In genomic region chr8:70593173-70593572, GRCm38 (mm10) we compare ENCODE assay signal across 8 mouse cellular contexts. TPM values are rescaled to one million over a fixed set of nuclear protein-coding genes. Genes with fewer than 3 reads are reported as not detected.
DNase-seq lines count a peak whose midpoint lies in the region; ATAC-seq lines count a peak whose summit lies in the region.

No protein-coding gene starts in this region.

- H3K36me3 ChIP-seq in megakaryocyte, embryonic 14.5 days (replicated peaks; ENCODE audit: low read length), result peaks cover 84% of the 10 kb centered on the region
- H3K36me3 ChIP-seq in heart, embryonic 15.5 days, result peaks cover 27% of the 10 kb centered on the region; the same call in 1 of the 2 replicates
- peaks cover 35% of the 10 kb centered on the region for H3K36me3 ChIP-seq in liver, embryonic 11.5 days (ENCODE audit: control insufficient read depth, insufficient read depth, low read length)
- H3K36me3 ChIP-seq in neural tube, embryonic 13.5 days, result peaks cover 56% of the 10 kb centered on the region

- H3K4me3 ChIP-seq in megakaryocyte, embryonic 14.5 days (replicated peaks), result peak overlapping the region; percentile 95
- peak overlapping the region; percentile 58; the same call in 1 of the 2 replicates for H3K4me3 ChIP-seq in heart, embryonic 15.5 days
- H3K4me3 ChIP-seq in liver, embryonic 11.5 days (ENCODE audit: low read depth, low read length), result peak overlapping the region; percentile 62
- H3K4me3 ChIP-seq in neural tube, embryonic 13.5 days, result peak overlapping the region; percentile 67

- H3K27ac ChIP-seq in heart, embryonic 15.5 days, result peak overlapping the region; percentile 88
- peak overlapping the region; percentile 66 for H3K27ac ChIP-seq in liver, embryonic 11.5 days (ENCODE audit: low read depth, low read length)
- peak overlapping the region; percentile 75 for H3K27ac ChIP-seq in neural tube, embryonic 13.5 days (replicated peaks)

- no peaks in the 10 kb centered on the region for H3K27me3 ChIP-seq in megakaryocyte, embryonic 14.5 days (replicated peaks)
- no peaks in the 10 kb centered on the region for H3K27me3 ChIP-seq in heart, embryonic 15.5 days
- no peaks in the 10 kb centered on the region for H3K27me3 ChIP-seq in liver, embryonic 11.5 days (replicated peaks; ENCODE audit: control insufficient read depth, insufficient read depth, low read length)
- H3K27me3 ChIP-seq in neural tube, embryonic 13.5 days, result peaks cover 15% of the 10 kb centered on the region

- ATAC-seq in megakaryocyte, adult 5-6 weeks (ENCODE audit: poor library complexity, severe bottlenecking), result no peak
- no peak for ATAC-seq in heart, embryonic 15.5 days (replicated peaks; ENCODE audit: insufficient number of reproducible peaks, insufficient read depth, low FRiP score, low read depth)
- ATAC-seq in liver, embryonic 11.5 days (replicated peaks; ENCODE audit: low FRiP score), result no peak
- ATAC-seq in neural tube, embryonic 13.5 days (ENCODE audit: low read depth), result no peak

- intact Hi-C loops in gastrocnemius, postnatal 14 days (cut with DNase I; ENCODE audit: low total_unique reads), result no loop called here

- no peaks in the 10 kb centered on the region for H3K9me3 ChIP-seq in megakaryocyte, embryonic 14.5 days
- no peaks in the 10 kb centered on the region for H3K9me3 ChIP-seq in heart, embryonic 15.5 days (replicated peaks)
- H3K9me3 ChIP-seq in liver, embryonic 11.5 days (ENCODE audit: control insufficient read depth, low read length), result no peaks in the 10 kb centered on the region
- H3K9me3 ChIP-seq in neural tube, embryonic 13.5 days, result no peaks in the 10 kb centered on the region

- WGBS in heart, embryonic 15.5 days, result 45% methylated on average over 8 of the region's 8 CpGs
- WGBS in liver, embryonic 11.5 days, result 60% methylated on average over 8 of the region's 8 CpGs
- WGBS in neural tube, embryonic 13.5 days, result 55% methylated on average over 8 of the region's 8 CpGs

- peak overlapping the region; percentile 48; the same call in 1 of the 2 replicates for H3K9ac ChIP-seq in heart, embryonic 15.5 days
- H3K9ac ChIP-seq in liver, embryonic 11.5 days (ENCODE audit: low read depth, low read length), result peak overlapping the region; percentile 70
- peak overlapping the region; percentile 80; the same call in 1 of the 2 replicates for H3K9ac ChIP-seq in neural tube, embryonic 13.5 days

- H3K4me1 ChIP-seq in megakaryocyte, embryonic 14.5 days, result peaks cover 71% of the 10 kb centered on the region
- H3K4me1 ChIP-seq in heart, embryonic 15.5 days (replicated peaks), result peaks cover 49% of the 10 kb centered on the region
- H3K4me1 ChIP-seq in liver, embryonic 11.5 days (replicated peaks; ENCODE audit: control insufficient read depth, insufficient read depth, low read length), result peaks cover 41% of the 10 kb centered on the region
- H3K4me1 ChIP-seq in neural tube, embryonic 13.5 days (replicated peaks), result peaks cover 50% of the 10 kb centered on the region

- DNase-seq in liver, embryonic 11.5 days (ENCODE audit: low spot score), result no peak
- no peak for DNase-seq in right cerebral cortex, adult 18-20 months
- DNase-seq in cerebellum, adult 8-10 months, result no peak
- no peak for DNase-seq in gastrocnemius, postnatal 14 days

- peak overlapping the region; percentile 93 for H3K4me2 ChIP-seq in heart, embryonic 15.5 days
- peak overlapping the region; percentile 90 for H3K4me2 ChIP-seq in liver, embryonic 11.5 days
- H3K4me2 ChIP-seq in neural tube, embryonic 13.5 days, result peak overlapping the region; percentile 99

RNA-seq across cellular contexts. Expression of gene Isyna1, which starts 1.0 kb away (rescaled TPM):
- polyA plus RNA-seq in megakaryocyte, embryonic 14.5 days (2012; ENCODE audit: insufficient read depth, low replicate concordance), result 165 and 201 TPM in 2 replicates
- 11.8 and 11.9 TPM in 2 replicates for total RNA-seq in megakaryocyte, adult 5-6 weeks (2015)
- total RNA-seq in megakaryocyte, adult 5-6 weeks (2017), result 13.9 and 15.7 TPM in 2 replicates
- 92.9 and 121 TPM in 2 replicates for polyA plus RNA-seq in heart, embryonic 15.5 days (2015; fragmentation: Nextera tagmentation; extraction: Ambion mirVana)
- 177 and 188 TPM in 2 replicates for polyA plus RNA-seq in liver, embryonic 11.5 days (2014; fragmentation: Nextera tagmentation; extraction: Ambion mirVana)
- 113 and 115 TPM in 2 replicates for polyA plus RNA-seq in neural tube, embryonic 13.5 days (2015; fragmentation: Nextera tagmentation; extraction: Ambion mirVana)
- total RNA-seq in gastrocnemius, postnatal 14 days (2021), result 10 to 100 TPM; 18.7 to 24.7 TPM

RNA-seq across cellular contexts. Expression of gene Ssbp4, which starts 15.5 kb away (rescaled TPM):
- 1,561 and 3,509 TPM in 2 replicates for polyA plus RNA-seq in megakaryocyte, embryonic 14.5 days (2012; ENCODE audit: insufficient read depth, low replicate concordance)
- total RNA-seq in megakaryocyte, adult 5-6 weeks (2015), result 35.7 and 38.2 TPM in 2 replicates
- 61.3 and 76.1 TPM in 2 replicates for total RNA-seq in megakaryocyte, adult 5-6 weeks (2017)
- 62.1 and 82.6 TPM in 2 replicates for polyA plus RNA-seq in heart, embryonic 15.5 days (2015; fragmentation: Nextera tagmentation; extraction: Ambion mirVana)
- polyA plus RNA-seq in liver, embryonic 11.5 days (2014; fragmentation: Nextera tagmentation; extraction: Ambion mirVana), result 144 and 173 TPM in 2 replicates
- polyA plus RNA-seq in neural tube, embryonic 13.5 days (2015; fragmentation: Nextera tagmentation; extraction: Ambion mirVana), result 117 and 141 TPM in 2 replicates
- total RNA-seq in gastrocnemius, postnatal 14 days (2021), result 10 to 100 TPM; 22.9 to 25.7 TPM

RNA-seq across cellular contexts. Expression of gene Lrrc25, which starts 22.8 kb away (rescaled TPM):
- polyA plus RNA-seq in megakaryocyte, embryonic 14.5 days (2012; ENCODE audit: insufficient read depth, low replicate concordance), result 19.0 and 34.7 TPM in 2 replicates
- 62.2 and 64.6 TPM in 2 replicates for total RNA-seq in megakaryocyte, adult 5-6 weeks (2015)
- total RNA-seq in megakaryocyte, adult 5-6 weeks (2017), result 29.3 and 33.8 TPM in 2 replicates
- 1.4 and 3.4 TPM in 2 replicates for polyA plus RNA-seq in heart, embryonic 15.5 days (2015; fragmentation: Nextera tagmentation; extraction: Ambion mirVana)
- polyA plus RNA-seq in liver, embryonic 11.5 days (2014; fragmentation: Nextera tagmentation; extraction: Ambion mirVana), result 4.5 and 5.3 TPM in 2 replicates
- polyA plus RNA-seq in neural tube, embryonic 13.5 days (2015; fragmentation: Nextera tagmentation; extraction: Ambion mirVana), result 1.5 and 1.8 TPM in 2 replicates
- under 1 TPM; 0.53 to 0.88 TPM for total RNA-seq in gastrocnemius, postnatal 14 days (2021)

RNA-seq across cellular contexts. Expression of gene Gdf15, which starts 39.1 kb away (rescaled TPM):
- 2.5 and 4.5 TPM in 2 replicates for polyA plus RNA-seq in megakaryocyte, embryonic 14.5 days (2012; ENCODE audit: insufficient read depth, low replicate concordance)
- total RNA-seq in megakaryocyte, adult 5-6 weeks (2015), result not detected in 2 replicates
- not detected in 2 replicates for total RNA-seq in megakaryocyte, adult 5-6 weeks (2017)
- polyA plus RNA-seq in heart, embryonic 15.5 days (2015; fragmentation: Nextera tagmentation; extraction: Ambion mirVana), result 0.89 and 1.3 TPM in 2 replicates
- polyA plus RNA-seq in liver, embryonic 11.5 days (2014; fragmentation: Nextera tagmentation; extraction: Ambion mirVana), result 4.2 and 4.9 TPM in 2 replicates
- not detected in 2 replicates for polyA plus RNA-seq in neural tube, embryonic 13.5 days (2015; fragmentation: Nextera tagmentation; extraction: Ambion mirVana)
- not detected for total RNA-seq in gastrocnemius, postnatal 14 days (2021)

RNA-seq across cellular contexts. Expression of gene Ell, which starts 53.9 kb away (rescaled TPM):
- polyA plus RNA-seq in megakaryocyte, embryonic 14.5 days (2012; ENCODE audit: insufficient read depth, low replicate concordance), result 58.8 and 65.3 TPM in 2 replicates
- total RNA-seq in megakaryocyte, adult 5-6 weeks (2015), result 9.3 and 12.5 TPM in 2 replicates
- 11.1 and 11.9 TPM in 2 replicates for total RNA-seq in megakaryocyte, adult 5-6 weeks (2017)
- 10.8 and 15.0 TPM in 2 replicates for polyA plus RNA-seq in heart, embryonic 15.5 days (2015; fragmentation: Nextera tagmentation; extraction: Ambion mirVana)
- polyA plus RNA-seq in liver, embryonic 11.5 days (2014; fragmentation: Nextera tagmentation; extraction: Ambion mirVana), result 20.3 and 20.7 TPM in 2 replicates
- 15.6 and 16.5 TPM in 2 replicates for polyA plus RNA-seq in neural tube, embryonic 13.5 days (2015; fragmentation: Nextera tagmentation; extraction: Ambion mirVana)
- 10 to 100 TPM in 1 of 2 experiments, 1 to 10 TPM in 1; 9.0 to 10.3 TPM for total RNA-seq in gastrocnemius, postnatal 14 days (2021)
